Mouse (Mus musculus) cerebellum, adult 2 months (tissue): ENCODE data around the gene Mark4. TPM values are rescaled to one million over a fixed set of nuclear protein-coding genes. Genes with fewer than 3 reads are reported as not detected.

Source experiments
- DNase-seq, 2 experiments: peaks; one replicate each; pipeline ENCODE4 v3.0.0; 2021
- H3K27ac ChIP-seq: fragments of 200-500 bp; 2 replicates; pipeline ENCODE4 v1.5.1; 2012; ENCODE audit warnings: low read length, control low read depth, inconsistent platforms; ENCODE audit not compliant: insufficient read depth
- H3K27me3 ChIP-seq: fragments of 200-500 bp; 2 replicates; pipeline ENCODE4 v1.6.1; 2012; ENCODE audit warnings: inconsistent platforms, mild to moderate bottlenecking, low read length, moderate library complexity; ENCODE audit not compliant: control insufficient read depth, insufficient read depth
- H3K4me1 ChIP-seq: fragments of 200-500 bp; 2 replicates; pipeline ENCODE4 v1.6.1; 2011; ENCODE audit warnings: low read length; ENCODE audit not compliant: control insufficient read depth, insufficient read depth
- H3K4me3 ChIP-seq: fragments of 200-500 bp; replicated peaks from 2 replicates; pipeline ENCODE3; 2011; ENCODE audit warnings: mild to moderate bottlenecking, low read depth, low read length, control low read depth; ENCODE audit not compliant: insufficient read depth
- CTCF ChIP-seq: fragments of 200-500 bp; IDR thresholded peaks from 2 replicates; pipeline ENCODE4 v1.5.1; 2011; ENCODE audit warnings: low read depth, mild to moderate bottlenecking, control low read depth, low read length, moderate library complexity, borderline replicate concordance; ENCODE audit not compliant: insufficient read depth
- POLR2A ChIP-seq: fragments of 200-500 bp; IDR thresholded peaks from 2 replicates; pipeline ENCODE4 v1.6.1; 2011; ENCODE audit warnings: low read length, control low read depth, borderline replicate concordance; ENCODE audit not compliant: insufficient read depth
- WGBS: fragments of 180-500 bp; shearing (Covaris S2); methylation state at CpG from one replicate; pipeline ENCODE4 v1.1.7; 2018; 5-methylcytosine and 5-hydroxymethylcytosine counted together
- polyA plus RNA-seq: library from polyadenylated mRNA; depleted of rRNA; stranded (reverse); fragments of >200 nt; gene quantifications from 2 replicates; pipeline ENCODE4 v1.2.3, GENCODE M21; 2012

Mark4 gene
- polyA plus RNA-seq, 1 experiment = 50.3 TPM

DNA sequence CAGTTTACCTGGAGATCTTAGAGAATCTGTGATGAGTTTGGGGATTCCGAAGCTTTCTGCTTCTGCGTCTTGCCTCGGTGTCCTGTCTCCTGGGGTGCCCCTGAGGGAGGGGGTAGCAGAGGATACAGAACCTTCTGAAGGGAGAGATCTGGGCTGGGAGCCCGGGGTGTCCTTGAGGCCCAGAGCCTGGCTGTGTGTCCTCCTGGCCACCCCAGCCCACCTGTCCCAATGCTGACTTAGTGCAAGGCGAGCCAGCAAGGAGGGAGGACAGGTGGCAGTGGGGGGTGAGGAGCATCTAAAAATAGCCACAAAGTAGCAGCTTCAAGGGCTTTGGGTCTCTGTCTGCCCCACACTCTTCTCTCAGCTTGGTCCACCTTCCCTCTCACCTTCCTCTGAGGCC is 46.8 kb downstream of the Mark4 start:
- no peak for TF ChIP-seq CTCF
- no peak for TF ChIP-seq POLR2A
- H3K27me3 ChIP-seq = no peaks in the 10 kb centered on the region
- no peaks in the 10 kb centered on the region for H3K4me1 ChIP-seq
- 62% methylated on average over 5 of the region's 5 CpGs for WGBS
- H3K4me3 ChIP-seq = no peak overlapping the region
- no peak for DNase-seq
- no peak overlapping the region for H3K27ac ChIP-seq

DNA sequence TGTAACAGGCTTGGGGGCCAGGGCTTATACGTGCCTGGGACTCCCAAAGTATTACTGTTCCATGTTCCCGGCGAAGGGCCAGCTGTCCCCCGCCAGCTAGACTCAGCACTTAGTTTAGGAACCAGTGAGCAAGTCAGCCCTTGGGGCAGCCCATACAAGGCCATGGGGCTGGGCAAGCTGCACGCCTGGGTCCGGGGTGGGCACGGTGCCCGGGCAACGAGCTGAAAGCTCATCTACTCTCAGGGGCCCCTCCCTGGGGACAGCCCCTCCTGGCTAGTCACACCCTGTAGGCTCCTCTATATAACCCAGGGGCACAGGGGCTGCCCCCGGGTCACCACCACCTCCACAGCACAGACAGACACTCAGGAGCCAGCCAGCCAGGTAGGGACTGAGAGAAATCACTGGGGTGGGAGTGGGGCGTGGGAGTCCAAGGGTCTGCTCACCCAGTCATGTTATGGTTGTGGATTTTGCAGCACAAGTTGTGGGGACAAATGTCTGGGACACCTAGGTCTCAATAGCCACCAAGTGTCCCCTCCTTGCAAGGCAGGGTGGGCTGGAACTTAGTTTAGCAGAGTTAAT is 47.8 kb downstream of the Mark4 start:
- no peak for DNase-seq
- Histone ChIP-seq H3K4me1 (no peaks in the 10 kb centered on the region), H3K4me3 (no peak overlapping the region), H3K27ac (no peak overlapping the region), H3K27me3 (no peaks in the 10 kb centered on the region)
- 57% methylated on average over 11 of the region's 11 CpGs for WGBS
- TF ChIP-seq CTCF (no peak), POLR2A (no peak)

DNA sequence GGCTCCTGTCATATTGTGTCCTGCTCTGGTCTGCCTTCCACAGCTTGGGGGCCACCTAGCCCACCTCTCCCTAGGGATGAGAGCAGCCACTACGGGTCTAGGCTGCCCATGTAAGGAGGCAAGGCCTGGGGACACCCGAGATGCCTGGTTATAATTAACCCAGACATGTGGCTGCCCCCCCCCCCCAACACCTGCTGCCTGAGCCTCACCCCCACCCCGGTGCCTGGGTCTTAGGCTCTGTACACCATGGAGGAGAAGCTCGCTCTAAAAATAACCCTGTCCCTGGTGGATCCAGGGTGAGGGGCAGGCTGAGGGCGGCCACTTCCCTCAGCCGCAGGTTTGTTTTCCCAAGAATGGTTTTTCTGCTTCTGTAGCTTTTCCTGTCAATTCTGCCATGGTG is 48.9 kb downstream of the Mark4 start:
- Histone ChIP-seq H3K27me3 (no peaks in the 10 kb centered on the region), H3K27ac (no peak overlapping the region), H3K4me3 (no peak overlapping the region), H3K4me1 (no peaks in the 10 kb centered on the region)
- DNase-seq = no peak
- 53% methylated on average over 6 of the region's 6 CpGs for WGBS
- TF ChIP-seq POLR2A = no peak
- TF ChIP-seq CTCF = no peak

DNA sequence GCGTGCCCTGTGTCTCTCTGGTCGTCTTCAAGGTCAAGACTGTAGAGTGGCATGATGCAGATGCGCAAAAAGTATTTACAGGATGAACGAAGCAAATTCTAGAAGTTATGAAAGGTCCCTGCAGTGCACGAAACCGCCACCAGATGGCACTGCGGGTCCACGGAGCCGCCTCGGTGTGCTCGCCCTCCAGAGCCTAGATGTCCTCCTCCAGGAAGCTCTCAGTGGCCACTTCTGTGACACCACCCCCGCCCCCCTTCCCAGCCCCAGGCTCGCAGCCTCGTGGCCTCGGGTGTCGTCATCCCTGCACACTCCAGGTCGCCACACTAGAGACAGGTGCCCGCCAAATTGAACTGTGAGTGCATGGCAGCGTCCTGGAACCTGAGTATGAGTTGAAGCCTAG is 53.2 kb downstream of the Mark4 start:
- WGBS = 4% methylated on average over 19 of the region's 19 CpGs
- DNase-seq = peak; percentile 63 to 84
- no peak overlapping the region for H3K4me3 ChIP-seq
- H3K27ac ChIP-seq = no peak overlapping the region
- TF ChIP-seq CTCF = peak; percentile 94
- no peak for TF ChIP-seq POLR2A
- H3K4me1 ChIP-seq = no peaks in the 10 kb centered on the region; the same call in 1 of the 2 replicates
- no peaks in the 10 kb centered on the region; the same call in 1 of the 2 replicates for H3K27me3 ChIP-seq

DNA sequence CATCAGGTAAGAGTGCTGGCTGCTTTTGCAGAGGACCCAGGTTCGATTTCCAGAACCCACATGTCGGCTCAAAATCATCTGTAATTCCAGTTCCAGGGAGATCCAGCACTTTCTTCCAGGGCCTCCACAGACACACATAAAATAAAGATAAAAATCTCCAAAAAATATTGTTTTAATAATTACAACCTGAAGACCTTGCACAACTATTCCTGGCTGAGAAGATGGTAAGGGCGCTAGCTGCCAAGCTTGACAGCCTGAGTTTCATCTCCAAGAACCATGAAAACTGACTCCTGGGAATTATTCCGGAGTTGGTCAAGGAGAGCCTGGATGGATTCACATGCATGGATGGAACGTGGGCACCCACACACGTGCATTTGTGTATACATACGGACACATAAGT is 54.1 kb downstream of the Mark4 start, which contains the start of gene Ckm:
Gene Ckm (plus strand): TSS at position 301 of the 400 bp plus-strand sequence.
- no peak for DNase-seq
- Histone ChIP-seq H3K4me3 (no peak within 1 kb of the TSS), H3K4me1 (no peaks in the 10 kb centered on the region; the same call in 1 of the 2 replicates), H3K27me3 (no peaks in the 10 kb centered on the region; the same call in 1 of the 2 replicates), H3K27ac (no peak within 1 kb of the TSS)
- no peak for TF ChIP-seq CTCF
- no peak for TF ChIP-seq POLR2A
- whole genome bisulfite sequencing = 34% methylated on average over 7 of the region's 7 CpGs

DNA sequence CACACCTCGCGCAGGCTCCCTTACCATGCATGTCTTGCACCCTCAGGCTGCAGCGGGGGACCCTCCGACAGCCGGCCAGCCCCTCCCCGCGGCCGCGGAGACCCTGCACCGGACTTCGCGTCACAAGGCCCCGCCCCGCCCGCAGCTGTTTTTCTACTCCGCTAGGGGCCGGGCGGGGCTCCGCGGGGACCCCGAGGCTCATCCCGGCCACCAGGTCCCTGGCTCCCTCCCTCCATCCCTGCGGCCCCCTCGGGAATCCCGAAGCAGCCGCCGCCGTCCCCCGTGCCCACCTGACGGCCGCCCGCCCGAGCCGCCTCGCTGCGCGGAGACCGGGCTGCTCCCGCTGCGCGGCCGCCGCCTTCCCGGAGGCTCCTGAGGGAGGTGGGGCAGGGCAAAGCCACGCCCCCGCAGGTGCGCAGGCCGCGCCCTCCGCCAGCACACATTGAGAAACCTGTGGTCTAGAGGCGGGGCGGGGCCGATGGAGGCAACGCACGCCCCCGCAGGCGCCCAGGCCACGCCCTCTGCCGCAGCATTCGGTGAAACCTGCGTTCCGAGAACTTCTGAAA is 54.8 kb downstream of the Mark4 start, which contains the start of gene Klc3:
Gene Klc3 (minus strand): TSS at position 374 of the 566 bp plus-strand sequence.
- TF ChIP-seq POLR2A (no peak), CTCF (no peak)
- no peak within 1 kb of the TSS for H3K4me3 ChIP-seq
- WGBS = under 1% methylated on average over 62 of the region's 62 CpGs
- no peaks in the 10 kb centered on the region; the same call in 1 of the 2 replicates for H3K4me1 ChIP-seq
- no peak within 1 kb of the TSS for H3K27ac ChIP-seq
- DNase-seq = peak; percentile 35 to 43
- H3K27me3 ChIP-seq = no peaks in the 10 kb centered on the region; the same call in 1 of the 2 replicates

DNA sequence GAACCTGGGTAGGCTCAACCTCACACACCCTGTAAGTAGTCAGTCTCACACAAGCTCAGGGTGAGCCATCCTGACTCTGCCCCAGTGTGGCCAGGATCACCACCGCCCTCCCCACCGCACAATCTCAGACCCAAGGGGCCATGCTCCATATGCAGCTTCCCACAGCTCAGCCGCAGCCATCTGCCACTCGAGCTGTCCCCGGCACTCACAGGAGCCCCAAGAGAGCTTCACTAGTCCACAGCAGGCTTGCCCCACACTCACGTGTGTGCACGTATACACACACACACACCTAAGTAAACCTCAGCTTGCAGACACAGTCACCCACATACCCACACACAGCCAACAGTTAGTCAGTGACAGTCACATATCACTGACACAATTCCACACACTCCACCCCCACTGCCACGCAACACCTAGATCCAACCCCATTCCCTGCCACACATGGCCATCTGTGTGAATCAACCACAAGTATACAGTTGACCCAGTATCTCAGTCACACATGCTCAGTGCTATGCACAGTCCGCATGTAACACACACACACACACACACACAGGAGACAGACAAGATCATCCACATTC is 56.0 kb downstream of the Mark4 start:
- DNase-seq = no peak
- H3K27ac ChIP-seq = no peak overlapping the region
- TF ChIP-seq CTCF (no peak), POLR2A (no peak)
- WGBS = 44% methylated on average over 9 of the region's 9 CpGs
- no peak overlapping the region for H3K4me3 ChIP-seq
- no peaks in the 10 kb centered on the region; the same call in 1 of the 2 replicates for H3K27me3 ChIP-seq
- no peaks in the 10 kb centered on the region; the same call in 1 of the 2 replicates for H3K4me1 ChIP-seq

DNA sequence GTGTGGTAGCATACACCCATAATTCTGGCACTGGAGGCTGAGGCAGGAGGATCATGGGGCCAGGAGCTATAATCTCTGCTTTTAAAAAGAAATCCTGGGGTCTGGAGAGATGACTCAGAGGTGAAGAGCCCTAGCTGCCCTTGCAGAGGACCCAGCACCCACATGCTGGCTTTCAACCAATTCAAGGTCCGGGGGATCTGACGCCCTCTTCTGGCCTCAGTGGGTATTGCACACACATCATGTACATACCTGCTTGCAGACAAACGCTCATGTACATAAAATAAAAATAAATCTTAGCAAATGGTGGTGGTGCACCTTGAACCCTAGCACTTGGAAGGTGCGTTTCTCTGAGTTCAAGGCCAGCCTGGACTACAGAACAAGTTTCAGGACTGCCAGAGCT is 57.7 kb downstream of the Mark4 start:
- Histone ChIP-seq H3K27me3 (no peaks in the 10 kb centered on the region; the same call in 1 of the 2 replicates), H3K27ac (no peak overlapping the region), H3K4me3 (no peak overlapping the region), H3K4me1 (no peaks in the 10 kb centered on the region; the same call in 1 of the 2 replicates)
- DNase-seq = no peak
- TF ChIP-seq POLR2A = no peak
- WGBS = 76% methylated on average over 4 of the region's 4 CpGs
